Mouse (Mus musculus) megakaryocyte, embryonic 14.5 days (primary cell): ENCODE results near the gene Cdc42.

Experiments
- FLI1 ChIP-seq: IDR thresholded peaks from 2 replicates; pipeline ENCODE4 v1.6.1; 2012; ENCODE audit warnings: low read length, inconsistent platforms, mixed read lengths
- GATA1 ChIP-seq: IDR thresholded peaks from 3 replicates; pipeline ENCODE4 v1.6.1; 2012; ENCODE audit warnings: mixed read lengths, low read length, inconsistent platforms, borderline replicate concordance

GRCm38 (mm10) chr4:137379713-137380255 lies 22.3 kb upstream of the Cdc42 start:
- TF ChIP-seq GATA1 (no peak), FLI1 (no peak)
